Mouse (Mus musculus) liver, postnatal 0 days (tissue): Measurements from ENCODE around the gene Tie1.

Experiments used
- CTCF ChIP-seq: sonication (generic); IDR thresholded peaks from 2 replicates; pipeline ENCODE4 v1.5.1; 2016; ENCODE audit warnings: antibody characterized with exemption, low read depth
- EP300 ChIP-seq: IDR thresholded peaks from 2 replicates; pipeline ENCODE4 v1.6.1; 2016; ENCODE audit warnings: antibody characterized with exemption, low read depth, mild to moderate bottlenecking

- no peak for TF ChIP-seq CTCF
- no peak for TF ChIP-seq EP300
Measured at GRCm38 (mm10) chr4:118445088-118445487, 44.8 kb downstream of the Tie1 start.
